Mouse (Mus musculus): ENCODE results near the gene Fbxo34. TPM values are rescaled to one million over a fixed set of nuclear protein-coding genes. Genes with fewer than 3 reads are reported as not detected.
A peak's percentile ranks its signal among the peaks of the same experiment; 100 is the strongest.
"Not testable (repeated sequence)": the region's sequence is repeated elsewhere in the genome, so short reads cannot be mapped to it uniquely, and the experiment has no call there.

Gene Fbxo34
- total RNA-seq, 2 experiments from 2014 or later = 11.0 to 16.1 TPM

DNA sequence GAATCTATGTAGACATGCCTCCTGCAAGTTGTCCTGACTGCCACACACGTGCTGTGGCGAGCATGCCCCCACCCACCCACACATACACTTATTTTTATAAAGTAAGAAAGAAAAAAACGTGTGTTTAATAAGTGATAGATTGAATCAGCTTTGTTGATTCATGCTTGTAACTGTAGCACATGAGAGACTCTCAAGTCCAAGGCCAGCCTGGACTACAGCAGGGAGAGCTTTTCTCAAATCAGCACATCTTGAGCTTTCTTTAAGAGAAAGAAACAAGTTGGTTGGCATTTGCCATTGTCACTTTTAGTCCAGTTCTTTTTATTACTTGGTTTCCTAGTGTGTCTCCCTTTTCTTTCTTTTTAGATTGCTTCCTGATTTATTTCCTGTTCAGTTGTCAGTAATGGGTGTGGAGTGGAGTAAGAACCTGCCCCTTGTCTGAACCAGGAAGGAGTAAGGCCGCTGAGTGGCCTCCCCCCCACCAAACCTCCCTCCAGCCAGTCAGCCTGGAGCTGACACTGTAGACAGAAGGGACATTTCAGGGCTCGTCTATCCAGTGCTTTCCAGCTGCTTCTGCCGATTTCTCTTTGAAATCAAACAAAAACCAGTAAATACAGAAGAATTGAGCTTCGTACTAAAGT is 64.7 kb downstream of the Fbxo34 start:
- peak; percentile 51 for ATAC-seq (replicated peaks; ENCODE audit: poor library complexity)

GRCm38 (mm10) chr14:47515636-47516035 is 65.4 kb downstream of the Fbxo34 start:
- peak; percentile 85 for ATAC-seq (replicated peaks; ENCODE audit: poor library complexity)

DNA sequence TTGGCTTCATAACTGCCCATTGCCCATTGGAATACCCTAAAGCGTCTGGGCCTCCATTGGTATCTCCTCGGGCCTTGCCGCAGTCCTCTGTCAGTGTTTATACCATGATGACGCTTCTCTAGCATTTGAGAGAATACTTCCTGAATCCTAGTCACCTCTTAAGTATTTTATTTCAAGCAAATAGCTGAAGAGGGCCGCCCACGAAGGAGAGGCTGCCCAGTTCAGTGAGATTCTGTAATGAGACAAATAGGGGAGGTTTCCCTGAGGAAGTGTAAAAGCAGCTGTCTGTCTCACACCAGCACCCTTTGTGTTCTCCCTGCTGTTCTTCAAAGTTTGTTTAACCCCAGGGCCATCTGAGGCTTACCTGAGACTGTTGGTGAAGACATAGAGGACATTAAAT is 66.5 kb downstream of the Fbxo34 start:
- ATAC-seq (replicated peaks; ENCODE audit: poor library complexity) = no peak

- peak; percentile 29; the same call in 1 of the 2 replicates for ATAC-seq (replicated peaks; ENCODE audit: poor library complexity)
Observed at GRCm38 (mm10) chr14:47518619-47519018, 68.4 kb downstream of the Fbxo34 start.

DNA sequence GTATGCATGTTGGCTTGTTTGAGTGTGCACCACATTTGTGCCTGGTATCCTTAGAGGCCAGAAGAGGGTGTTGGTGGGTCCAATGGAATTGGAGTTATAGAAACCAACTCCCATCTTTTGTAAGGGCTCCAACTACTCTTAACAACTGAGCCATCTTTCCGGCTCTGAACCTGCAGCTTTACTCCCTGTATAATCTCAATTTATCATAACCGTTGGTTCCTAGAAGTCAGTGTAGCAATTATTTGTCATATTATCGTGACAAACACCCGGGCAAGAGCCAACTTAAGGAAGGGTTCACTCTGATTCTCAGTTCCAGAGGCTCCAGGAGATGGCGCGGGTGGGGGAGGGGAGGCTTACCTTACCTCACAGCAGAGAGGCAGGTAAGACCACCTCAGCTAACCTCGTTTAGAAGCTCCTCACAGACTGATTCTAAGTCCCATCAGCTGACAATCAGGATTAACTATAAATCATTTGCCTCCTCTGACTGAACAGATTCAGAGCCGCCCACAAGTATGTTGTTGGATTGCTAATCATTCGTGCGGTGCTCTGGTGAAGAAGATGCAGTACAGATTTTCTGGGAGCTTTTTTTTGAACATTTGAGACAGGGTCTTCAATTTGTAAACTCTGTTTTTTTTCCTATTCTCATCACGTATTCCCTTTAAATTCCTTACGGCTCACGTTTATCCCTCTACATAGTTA is 70.7 kb downstream of the Fbxo34 start:
- ATAC-seq (replicated peaks; ENCODE audit: poor library complexity) = no peak

- no peak for ATAC-seq (replicated peaks; ENCODE audit: poor library complexity)
Observed at GRCm38 (mm10) chr14:47521609-47522008, 71.4 kb downstream of the Fbxo34 start.

DNA sequence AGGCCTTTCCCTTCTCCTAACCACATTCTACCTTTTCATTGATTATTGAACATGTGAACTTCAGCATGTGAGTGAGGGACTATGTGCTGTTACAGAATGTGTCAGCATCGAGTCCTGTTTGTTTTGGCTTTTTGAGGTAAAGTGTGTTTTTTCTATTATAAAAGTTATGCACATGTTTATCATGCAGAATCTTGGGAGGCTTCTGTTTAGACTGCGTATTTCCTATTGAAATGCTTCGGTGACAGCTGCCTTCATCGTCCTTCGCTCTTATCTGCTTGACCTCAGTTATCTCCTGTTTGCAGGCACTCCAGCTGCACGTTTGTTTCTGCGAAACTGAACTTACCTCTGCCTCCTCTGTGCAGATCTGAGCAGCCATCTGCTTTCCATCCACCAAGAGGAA is 72.1 kb downstream of the Fbxo34 start:
- ATAC-seq (replicated peaks; ENCODE audit: poor library complexity) = peak; percentile 94

- ATAC-seq (replicated peaks; ENCODE audit: poor library complexity) = no peak
Observed at GRCm38 (mm10) chr14:47525374-47525773, 75.2 kb downstream of the Fbxo34 start.

- no peak for ATAC-seq (replicated peaks; ENCODE audit: poor library complexity)
Observed at GRCm38 (mm10) chr14:47525861-47526260, 75.6 kb downstream of the Fbxo34 start.

GRCm38 (mm10) chr14:47527833-47528232 is 77.6 kb downstream of the Fbxo34 start:
- peak; percentile 43 for ATAC-seq (replicated peaks; ENCODE audit: poor library complexity)

DNA sequence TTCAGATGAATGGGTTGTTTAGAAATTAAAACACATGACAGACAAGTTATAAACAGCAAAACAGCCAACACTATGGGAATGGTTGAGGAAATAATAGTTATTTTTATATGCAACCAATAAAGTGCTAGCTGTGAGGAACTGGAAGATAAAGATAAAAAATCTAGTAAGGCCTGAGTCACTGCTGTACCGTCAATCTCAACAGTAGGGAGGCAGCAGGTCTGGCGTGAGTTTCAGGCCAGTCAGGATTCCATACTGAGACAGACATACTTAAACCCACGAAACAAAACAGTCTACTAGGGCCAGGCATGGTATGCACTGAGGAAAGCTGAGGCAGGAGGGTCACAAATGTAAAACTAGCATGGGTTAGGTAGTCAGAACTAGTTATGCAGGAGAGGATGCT is 78.1 kb downstream of the Fbxo34 start:
- ATAC-seq (replicated peaks; ENCODE audit: poor library complexity) = no peak

DNA sequence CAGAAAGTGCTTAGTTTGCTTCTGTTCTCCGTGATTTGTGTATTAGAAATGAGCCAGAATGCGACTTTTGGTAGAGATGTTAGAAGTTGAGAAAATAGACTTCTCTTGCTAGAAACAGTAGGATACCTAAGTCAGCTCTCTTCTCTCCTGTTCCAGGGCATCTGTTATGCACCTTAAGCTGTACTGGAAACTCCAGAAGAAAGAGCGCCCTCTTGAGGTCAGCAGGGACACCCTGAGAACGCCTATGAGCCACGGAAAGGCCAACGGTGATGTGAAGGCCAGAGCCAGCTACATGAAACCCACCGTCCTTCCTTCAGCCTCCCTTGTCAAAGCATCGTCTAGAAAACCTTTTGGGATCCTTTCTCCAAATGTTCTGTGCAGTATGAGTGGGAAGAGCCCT is 78.8 kb downstream of the Fbxo34 start:
- peak; percentile 40 for ATAC-seq (replicated peaks; ENCODE audit: poor library complexity)

GRCm38 (mm10) chr14:47529592-47529991 is 79.4 kb downstream of the Fbxo34 start:
- not testable (repeated sequence) for ATAC-seq (replicated peaks; ENCODE audit: poor library complexity)

DNA sequence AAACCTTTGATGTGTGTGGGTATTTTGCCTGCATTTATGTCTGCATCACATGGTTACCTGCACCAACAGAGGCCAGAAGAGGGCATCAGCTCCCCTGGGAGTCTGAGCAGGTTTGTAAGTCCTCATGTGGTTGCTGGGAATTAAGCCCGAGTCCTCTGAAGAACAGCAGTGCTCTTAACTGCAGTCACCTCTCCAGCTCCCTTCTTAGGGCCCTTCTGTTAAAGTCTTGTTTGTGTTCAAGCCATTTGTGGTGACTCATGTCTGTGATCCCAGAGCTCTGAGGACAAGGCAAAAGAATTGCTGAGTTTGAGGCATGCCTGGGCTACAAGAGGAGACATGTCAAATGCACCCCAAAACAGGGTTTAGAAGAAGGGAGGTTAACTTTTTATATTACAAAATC is 82.3 kb downstream of the Fbxo34 start:
- no peak for ATAC-seq (replicated peaks; ENCODE audit: poor library complexity)

- peak; percentile 92 for ATAC-seq (replicated peaks; ENCODE audit: poor library complexity)
Observed at GRCm38 (mm10) chr14:47533365-47534175, 83.3 kb downstream of the Fbxo34 start.

GRCm38 (mm10) chr14:47534176-47534525 is 83.9 kb downstream of the Fbxo34 start:
- no peak for ATAC-seq (replicated peaks; ENCODE audit: poor library complexity)

GRCm38 (mm10) chr14:47535096-47535495 is 84.9 kb downstream of the Fbxo34 start:
- ATAC-seq (replicated peaks; ENCODE audit: poor library complexity) = no peak

DNA sequence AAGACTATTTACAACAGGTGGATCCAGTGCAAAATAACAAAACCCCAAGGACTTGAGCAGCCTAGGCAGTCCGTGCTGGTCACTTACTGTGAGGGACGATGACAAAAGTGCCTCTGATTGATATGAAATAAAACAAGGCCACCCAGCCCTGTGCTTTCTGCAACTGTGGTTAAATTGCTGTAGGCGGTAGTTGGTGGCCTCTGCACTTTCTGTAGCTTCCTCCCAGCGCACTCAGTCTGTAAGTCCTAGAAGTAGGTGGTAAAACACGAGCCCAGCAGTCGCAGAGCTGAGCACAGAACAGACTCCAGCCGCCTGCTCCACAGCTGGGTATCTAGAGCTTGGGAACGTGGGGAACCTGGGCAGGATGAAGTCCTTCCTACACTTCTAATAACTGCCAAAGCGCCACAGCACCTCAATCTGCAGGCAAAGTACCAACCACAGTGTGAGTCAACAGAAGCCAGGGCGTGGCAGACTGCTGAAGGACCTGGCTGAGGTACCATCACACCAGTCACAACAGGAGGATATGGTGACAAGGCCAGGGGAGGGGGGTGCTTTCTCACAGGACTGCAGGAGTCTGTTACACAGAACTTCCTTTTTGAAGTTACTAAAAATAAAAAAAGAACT is 91.2 kb downstream of the Fbxo34 start:
- ATAC-seq (replicated peaks; ENCODE audit: poor library complexity) = peak; percentile 64

- ATAC-seq (replicated peaks; ENCODE audit: poor library complexity) = no peak
Observed at GRCm38 (mm10) chr14:47542283-47542682, 92.1 kb downstream of the Fbxo34 start.

DNA sequence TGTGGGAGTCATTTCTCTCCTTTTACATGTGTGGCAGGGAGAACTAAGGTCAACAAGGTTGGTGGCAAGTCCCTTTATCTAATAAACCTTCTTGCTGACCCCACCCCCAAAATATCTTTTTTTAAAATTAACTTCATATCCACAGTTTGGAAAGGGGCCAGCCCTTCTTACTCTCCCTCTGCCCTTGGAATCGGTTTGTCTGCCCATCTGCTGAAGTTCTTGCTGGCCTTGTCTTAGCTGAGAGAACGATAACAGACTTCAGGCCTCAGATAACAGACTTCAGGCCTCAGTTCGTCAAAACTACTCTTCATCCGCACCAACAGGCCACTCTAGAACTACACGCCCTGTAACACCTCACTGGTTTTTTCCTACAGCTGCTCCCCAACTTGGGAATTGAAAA is 94.1 kb downstream of the Fbxo34 start:
- peak; percentile 60 for ATAC-seq (replicated peaks; ENCODE audit: poor library complexity)

- ATAC-seq (replicated peaks; ENCODE audit: poor library complexity) = 0 out of 2 replicates have a peak, but pooled peaks have one; percentile 21
Observed at GRCm38 (mm10) chr14:47544877-47545276, 94.7 kb downstream of the Fbxo34 start.

Data from megakaryocyte progenitor cell, adult 5-6 weeks (primary cell).